Mouse (Mus musculus) cerebellum, adult 11 months (tissue): Measurements from ENCODE around the gene Ttc28.

ENCODE experiments used
- DNase-seq: peaks from one replicate; pipeline ENCODE4 v3.0.0; 2022

Gene Ttc28

DNA sequence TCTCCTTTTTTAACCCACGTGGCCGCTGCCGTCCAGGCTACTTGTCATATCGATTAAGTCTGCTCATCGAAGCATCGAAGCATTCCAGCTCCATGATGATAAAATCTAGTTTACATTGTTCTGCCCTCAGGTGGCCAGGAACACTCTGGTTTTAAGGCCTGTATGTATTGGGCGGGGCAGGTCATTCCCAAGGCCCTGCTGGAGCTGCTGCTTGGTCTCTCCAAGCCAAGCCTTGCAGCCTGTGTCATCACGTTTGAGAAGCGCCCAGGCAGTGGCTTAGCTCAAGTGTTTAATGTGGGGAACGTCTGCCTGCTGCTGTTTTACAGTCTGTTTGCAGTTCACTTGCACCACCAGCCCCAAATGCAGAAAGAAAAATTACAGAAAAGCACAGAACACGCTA, 132.5 kb downstream of the Ttc28 start:
- no peak for DNase-seq

DNA sequence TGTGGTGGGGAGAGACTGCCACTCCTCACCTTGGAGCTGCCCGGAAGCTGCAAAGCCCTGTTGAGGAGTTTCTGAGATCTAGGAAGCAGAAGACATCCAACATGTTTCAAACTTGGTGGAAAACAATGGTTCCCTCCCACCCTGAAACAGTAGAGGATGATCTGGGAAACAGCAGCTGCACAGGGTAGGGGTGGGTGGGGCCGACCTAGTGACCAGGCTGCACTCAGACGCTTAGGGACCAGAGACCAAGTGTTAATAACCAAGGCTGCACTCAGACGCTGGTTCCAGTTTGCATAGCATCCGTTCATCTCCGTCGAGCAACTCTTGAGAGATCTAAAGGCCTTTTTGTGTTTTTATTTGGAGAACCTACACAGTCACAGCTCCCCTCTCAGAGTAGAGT, 133.0 kb downstream of the Ttc28 start:
- no peak for DNase-seq

DNA sequence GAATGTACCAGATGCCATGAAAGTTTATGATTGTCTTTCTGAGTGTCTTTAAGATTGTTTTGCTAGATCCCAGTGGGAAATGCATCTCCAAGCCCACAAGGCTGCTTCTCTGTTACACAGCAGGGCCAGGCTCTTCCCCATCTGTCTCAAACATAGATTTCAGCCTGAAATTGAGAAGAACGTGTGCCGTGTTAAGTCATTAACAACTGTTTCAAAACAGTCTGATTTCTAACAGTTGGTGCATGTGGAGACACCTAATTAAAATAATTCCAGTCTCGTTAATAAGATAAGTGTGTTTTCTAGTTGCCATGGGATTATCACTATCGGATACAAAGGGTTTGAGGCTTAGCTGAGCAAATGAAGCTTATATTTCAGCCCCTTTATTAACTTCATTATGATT, 135.4 kb downstream of the Ttc28 start:
- DNase-seq, result no peak

GRCm38 (mm10) chr5:111017319-111017718, 137.7 kb downstream of the Ttc28 start:
- no peak for DNase-seq

GRCm38 (mm10) chr5:111022339-111022738, 142.7 kb downstream of the Ttc28 start:
- DNase-seq, result no peak

GRCm38 (mm10) chr5:111022940-111023339, 143.3 kb downstream of the Ttc28 start:
- no peak for DNase-seq

GRCm38 (mm10) chr5:111024621-111025020, 145.0 kb downstream of the Ttc28 start:
- no peak for DNase-seq

DNA sequence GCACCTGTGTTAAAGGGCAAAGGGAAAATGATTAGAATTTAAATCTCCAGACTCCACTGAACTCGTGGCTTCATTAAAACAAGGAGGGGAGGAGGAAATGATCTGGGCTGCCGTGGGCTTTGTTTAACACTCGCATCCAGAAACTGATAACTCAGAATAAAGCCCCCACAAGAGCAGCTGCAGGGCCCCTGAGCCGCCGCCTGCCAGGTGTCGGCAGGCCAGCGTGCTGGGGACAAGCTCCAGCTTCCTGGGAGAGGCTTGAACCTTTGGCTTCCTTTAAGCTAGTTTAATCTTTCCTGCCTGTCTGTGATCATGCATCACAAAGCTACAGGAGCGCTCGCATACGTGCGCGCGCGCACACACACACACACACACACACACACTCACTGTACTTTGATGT, 145.9 kb downstream of the Ttc28 start:
- DNase-seq, result no peak

DNA sequence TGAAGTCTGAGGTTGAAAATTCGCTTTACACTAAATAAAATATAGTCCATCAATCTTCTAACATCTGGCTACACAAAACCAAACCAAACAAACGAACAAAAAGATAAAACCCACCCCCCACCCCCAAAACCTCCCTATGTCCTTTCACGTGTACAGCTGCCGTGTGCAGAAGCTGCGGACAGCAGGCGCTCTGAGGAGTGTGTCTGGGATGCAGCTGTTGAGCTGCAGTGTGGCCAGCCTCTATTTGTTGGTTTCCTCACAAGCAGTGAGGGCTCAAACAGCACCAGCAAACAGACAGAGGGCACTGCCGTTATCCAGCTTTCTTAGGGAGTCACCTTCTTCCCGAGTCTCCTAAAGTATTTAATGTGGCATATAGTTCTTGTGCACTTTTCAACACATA, 146.6 kb downstream of the Ttc28 start:
- no peak for DNase-seq

GRCm38 (mm10) chr5:111028340-111028739, 148.7 kb downstream of the Ttc28 start:
- no peak for DNase-seq

- DNase-seq, result no peak
These were observed 149.3 kb downstream of the Ttc28 start for GRCm38 (mm10) chr5:111028952-111029351.

- no peak for DNase-seq
These were observed 153.2 kb downstream of the Ttc28 start for GRCm38 (mm10) chr5:111032687-111033295.

DNA sequence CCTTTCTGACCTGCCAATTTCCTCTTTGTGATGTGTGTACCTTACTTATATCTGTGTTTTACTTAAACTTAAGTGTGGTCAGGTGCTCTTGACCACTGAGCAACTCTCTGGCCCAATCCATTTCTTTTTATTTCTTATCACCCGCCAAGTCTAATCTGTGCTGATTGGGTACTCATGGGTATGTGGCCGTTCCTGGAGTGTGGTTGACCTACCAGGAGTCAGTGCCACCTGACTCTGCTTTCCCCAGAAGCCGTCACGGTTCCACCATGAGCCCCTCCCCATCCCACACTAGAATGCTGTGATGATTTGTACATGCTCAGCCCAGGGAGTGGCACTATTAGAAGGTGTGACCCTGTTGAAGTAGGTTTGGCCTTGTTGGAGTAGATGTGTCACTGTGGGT, 153.9 kb downstream of the Ttc28 start:
- no peak for DNase-seq

GRCm38 (mm10) chr5:111037123-111037748, 157.6 kb downstream of the Ttc28 start:
- DNase-seq, result no peak

- DNase-seq, result no peak
These were observed 160.2 kb downstream of the Ttc28 start for GRCm38 (mm10) chr5:111039771-111040170.

DNA sequence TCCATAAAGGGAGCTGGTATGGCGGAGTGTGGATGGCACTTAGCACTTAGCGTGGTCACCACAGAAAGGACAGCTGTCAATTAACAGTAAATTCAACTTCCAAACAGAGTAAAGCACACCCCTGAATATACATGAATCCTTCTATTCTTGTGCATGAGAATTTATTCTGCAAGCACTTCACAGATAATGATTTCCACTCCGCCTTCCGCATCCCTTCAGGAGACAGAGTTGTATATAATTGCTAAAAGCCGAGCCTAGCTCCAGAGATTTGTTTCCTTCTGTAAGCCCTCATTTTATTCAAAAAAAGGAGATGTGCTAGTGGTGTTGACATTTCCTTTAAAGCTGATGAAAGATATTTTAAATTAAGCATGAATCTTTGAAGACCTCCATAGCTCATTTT, 162.3 kb downstream of the Ttc28 start:
- DNase-seq, result no peak

DNA sequence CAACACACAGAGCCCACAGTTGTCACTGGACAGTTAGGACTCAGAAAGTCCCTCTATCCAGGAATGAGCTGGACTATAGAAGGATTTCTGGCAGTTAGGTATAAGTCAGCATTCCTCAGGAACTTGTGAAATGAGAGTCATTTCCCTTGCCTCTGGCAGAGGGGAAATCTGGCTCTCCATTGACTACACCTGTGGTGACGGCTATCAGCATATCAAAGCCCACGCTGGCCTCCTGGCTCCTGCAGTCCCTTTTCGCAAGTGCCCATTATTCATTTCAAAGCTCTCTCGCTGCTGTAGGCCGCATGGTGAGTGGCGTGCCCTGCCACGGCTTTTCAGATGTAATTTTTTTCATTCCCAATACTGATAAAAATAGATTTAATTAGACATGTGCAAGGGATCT, 164.6 kb downstream of the Ttc28 start:
- DNase-seq, result no peak

DNA sequence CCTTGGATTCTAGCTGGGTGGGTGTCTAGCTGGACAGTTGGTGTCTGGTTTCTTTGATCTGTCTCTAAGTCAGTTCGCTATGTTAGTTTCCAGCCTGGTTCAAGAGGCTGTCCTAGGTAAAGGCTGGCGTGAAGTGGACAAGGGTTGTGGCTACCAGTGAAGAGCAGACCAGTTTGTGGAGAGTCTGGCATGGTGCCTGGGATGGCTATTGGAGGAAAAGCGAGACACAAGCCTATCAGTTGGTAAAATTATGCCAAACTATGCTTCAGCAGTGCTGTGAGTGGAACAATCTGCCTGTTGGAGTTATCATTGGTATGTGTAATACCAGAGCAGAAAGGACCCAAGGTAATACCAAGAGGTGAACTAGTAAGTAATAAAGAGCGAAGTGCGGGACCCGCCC, 166.8 kb downstream of the Ttc28 start:
- DNase-seq, result no peak

GRCm38 (mm10) chr5:111046841-111047476, 167.4 kb downstream of the Ttc28 start:
- DNase-seq, result no peak

DNA sequence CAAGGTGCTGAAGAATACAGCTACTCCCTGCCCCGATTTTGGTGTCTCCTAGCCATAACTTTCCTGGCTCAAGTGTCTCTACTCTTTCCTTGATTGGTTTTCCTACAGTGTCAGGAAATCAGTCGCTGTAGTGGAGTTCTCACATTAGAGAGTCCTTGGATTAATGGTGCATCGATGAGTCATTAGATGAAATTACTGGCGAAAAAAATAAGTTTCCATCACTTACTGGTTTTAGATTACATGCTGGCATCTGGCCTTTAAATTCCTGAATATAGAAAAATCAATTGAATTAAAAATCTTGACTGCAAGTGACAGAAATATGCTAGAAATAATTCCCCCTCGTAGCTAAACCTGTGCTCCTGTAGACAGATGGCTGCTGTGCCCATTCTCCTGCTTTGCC, 168.4 kb downstream of the Ttc28 start:
- no peak for DNase-seq

DNA sequence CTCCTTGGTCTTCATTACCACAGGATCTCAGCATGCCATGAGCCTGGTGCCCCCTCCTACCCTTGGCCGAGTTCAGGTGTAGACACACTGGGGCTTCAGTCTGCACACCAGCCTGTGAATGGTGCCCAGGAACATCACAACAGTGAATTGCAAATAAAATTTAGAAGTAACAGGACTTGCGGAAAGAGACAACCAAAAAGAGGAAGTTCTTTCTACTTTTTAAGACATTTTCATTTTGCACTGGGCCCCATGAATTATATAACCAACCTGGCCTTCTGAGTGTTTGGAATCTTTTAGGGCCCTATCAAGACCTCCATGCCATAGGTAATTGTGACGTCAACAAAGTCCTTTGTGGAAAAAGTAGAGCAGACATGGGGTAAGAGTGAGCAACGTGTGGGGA, 170.0 kb downstream of the Ttc28 start:
- DNase-seq, result no peak

GRCm38 (mm10) chr5:111050135-111050534, 170.5 kb downstream of the Ttc28 start:
- DNase-seq, result peak; percentile 44

GRCm38 (mm10) chr5:111054380-111054779, 174.8 kb downstream of the Ttc28 start:
- no peak for DNase-seq

- DNase-seq, result no peak
These were observed 175.3 kb downstream of the Ttc28 start for GRCm38 (mm10) chr5:111054848-111055428.
